In genomic region chr14:101597096-101597715, GRCm38 (mm10) we compare ENCODE assay signal across 22 mouse cellular contexts. TPM values are rescaled to one million over a fixed set of nuclear protein-coding genes. Genes with fewer than 3 reads are reported as not detected.
DNase-seq lines count a peak whose midpoint lies in the region; ATAC-seq lines count a peak whose summit lies in the region.
"Had no signal": no experiment of that assay in that cellular context is flagged by ENCODE, and none has a peak within 500 bp of the region (broad histone marks: within the 10 kb centered on the region; RNA-seq: fewer than 3 reads in every experiment).

No protein-coding gene starts in this region.

- H3K27me3 ChIP-seq in forebrain, embryonic 10.5 days (ENCODE audit: poor library complexity, severe bottlenecking) = no peaks in the 10 kb centered on the region
- no peaks in the 10 kb centered on the region for H3K27me3 ChIP-seq in forebrain, embryonic 14.5 days (replicated peaks; ENCODE audit: control insufficient read depth, insufficient read depth, low read length)
- H3K27me3 ChIP-seq in kidney, embryonic 16.5 days (ENCODE audit: insufficient read depth, low read length) = no peaks in the 10 kb centered on the region
- H3K27me3 ChIP-seq in midbrain, embryonic 12.5 days = no peaks in the 10 kb centered on the region
- no peaks in the 10 kb centered on the region for H3K27me3 ChIP-seq in midbrain, embryonic 10.5 days (ENCODE audit: low read depth, poor library complexity, severe bottlenecking)
- H3K27me3 ChIP-seq: forebrain, embryonic 15.5 days had no signal

- no peak overlapping the region for H3K9ac ChIP-seq in forebrain, embryonic 14.5 days (ENCODE audit: low read length)
- no peak overlapping the region for H3K9ac ChIP-seq in kidney, embryonic 16.5 days (replicated peaks; ENCODE audit: low read length)
- no peak overlapping the region for H3K9ac ChIP-seq in midbrain, embryonic 12.5 days (replicated peaks)
- H3K9ac ChIP-seq: forebrain, embryonic 15.5 days had no signal

- H3K36me3 ChIP-seq in forebrain, embryonic 10.5 days (replicated peaks) = no peaks in the 10 kb centered on the region
- H3K36me3 ChIP-seq in forebrain, embryonic 14.5 days (ENCODE audit: control insufficient read depth, insufficient read depth, low read length) = no peaks in the 10 kb centered on the region
- no peaks in the 10 kb centered on the region for H3K36me3 ChIP-seq in kidney, embryonic 16.5 days (ENCODE audit: insufficient read depth, low read length)
- no peaks in the 10 kb centered on the region for H3K36me3 ChIP-seq in midbrain, embryonic 12.5 days
- no peaks in the 10 kb centered on the region for H3K36me3 ChIP-seq in midbrain, embryonic 10.5 days
- H3K36me3 ChIP-seq: forebrain, embryonic 15.5 days had no signal

- H3K4me3 ChIP-seq in forebrain, embryonic 10.5 days = no peak overlapping the region
- H3K4me3 ChIP-seq in forebrain, embryonic 14.5 days (ENCODE audit: low read depth, low read length) = no peak overlapping the region
- H3K4me3 ChIP-seq in kidney, embryonic 16.5 days (ENCODE audit: low read length) = no peak overlapping the region
- H3K4me3 ChIP-seq in midbrain, embryonic 12.5 days = no peak overlapping the region
- no peak overlapping the region for H3K4me3 ChIP-seq in midbrain, embryonic 10.5 days
- H3K4me3 ChIP-seq: forebrain, embryonic 15.5 days; layer of hippocampus, adult 2 months had no signal

- WGBS in forebrain, embryonic 10.5 days = 89% methylated on average over 13 of the region's 14 CpGs
- 91% methylated on average over 10 of the region's 14 CpGs for WGBS in forebrain, embryonic 14.5 days
- WGBS in kidney, embryonic 16.5 days = 91% methylated on average over 10 of the region's 14 CpGs
- 90% methylated on average over 12 of the region's 14 CpGs for WGBS in midbrain, embryonic 12.5 days
- 87% methylated on average over 14 of the region's 14 CpGs for WGBS in midbrain, embryonic 10.5 days

- H3K4me2 ChIP-seq in forebrain, embryonic 14.5 days (ENCODE audit: low read length) = no peak overlapping the region
- H3K4me2 ChIP-seq in kidney, embryonic 16.5 days (replicated peaks; ENCODE audit: low read depth, low read length) = no peak overlapping the region
- H3K4me2 ChIP-seq in midbrain, embryonic 12.5 days (replicated peaks) = no peak overlapping the region
- H3K4me2 ChIP-seq: forebrain, embryonic 15.5 days had no signal

- no peak for ATAC-seq in forebrain, embryonic 14.5 days
- 0 out of 2 replicates have a peak, but pooled peaks have one; percentile 13 for ATAC-seq in kidney, embryonic 16.5 days (ENCODE audit: low FRiP score, low TSS enrichment)
- peak; percentile 27 for ATAC-seq in midbrain, embryonic 12.5 days (ENCODE audit: low FRiP score, low read depth)
- ATAC-seq: forebrain, embryonic 15.5 days; hindbrain, postnatal 0 days; intestine, postnatal 0 days had no signal

- peak; percentile 13 for DNase-seq in forebrain, embryonic 10.5 days (ENCODE audit: extremely low spot score, low spot score)
- DNase-seq in forebrain, embryonic 14.5 days (ENCODE audit: low spot score) = no peak
- no peak for DNase-seq in kidney, adult 18-20 months
- DNase-seq in midbrain, embryonic 10.5 days (ENCODE audit: low spot score) = no peak
- no peak for DNase-seq in right cerebral cortex, postnatal 25 days
- no peak for DNase-seq in thymus, postnatal 14 days
- DNase-seq: adrenal gland, postnatal 14 days; cerebellum, adult 11-12 months; cerebellum, postnatal 25 days; embryo, embryonic 11 days; gastrocnemius, postnatal 25 days; heart, postnatal 10 days; kidney, postnatal 14 days; lung, adult 2 months; retina, postnatal 1 day; thymus, postnatal 4 days had no signal

- H3K27ac ChIP-seq in forebrain, embryonic 10.5 days = no peak overlapping the region
- no peak overlapping the region for H3K27ac ChIP-seq in forebrain, embryonic 14.5 days (ENCODE audit: low read depth, low read length)
- no peak overlapping the region for H3K27ac ChIP-seq in kidney, embryonic 16.5 days (ENCODE audit: low read length)
- H3K27ac ChIP-seq in midbrain, embryonic 12.5 days (replicated peaks) = no peak overlapping the region
- no peak overlapping the region for H3K27ac ChIP-seq in midbrain, embryonic 10.5 days (replicated peaks)
- H3K27ac ChIP-seq: forebrain, embryonic 15.5 days; hindbrain, postnatal 0 days; layer of hippocampus, adult 2 months had no signal

- H3K4me1 ChIP-seq in forebrain, embryonic 10.5 days = no peaks in the 10 kb centered on the region
- H3K4me1 ChIP-seq in forebrain, embryonic 14.5 days (ENCODE audit: control insufficient read depth, insufficient read depth, low read length) = no peaks in the 10 kb centered on the region
- peaks cover 3% of the 10 kb centered on the region; the same call in 1 of the 2 replicates for H3K4me1 ChIP-seq in kidney, embryonic 16.5 days (ENCODE audit: insufficient read depth, low read length)
- H3K4me1 ChIP-seq in midbrain, embryonic 12.5 days = no peaks in the 10 kb centered on the region
- no peaks in the 10 kb centered on the region for H3K4me1 ChIP-seq in midbrain, embryonic 10.5 days
- H3K4me1 ChIP-seq: forebrain, embryonic 15.5 days had no signal

- no peaks in the 10 kb centered on the region for H3K9me3 ChIP-seq in forebrain, embryonic 10.5 days
- no peaks in the 10 kb centered on the region for H3K9me3 ChIP-seq in forebrain, embryonic 14.5 days (replicated peaks; ENCODE audit: control insufficient read depth, low read length)
- no peaks in the 10 kb centered on the region for H3K9me3 ChIP-seq in kidney, embryonic 16.5 days (ENCODE audit: low read length)
- H3K9me3 ChIP-seq in midbrain, embryonic 12.5 days = no peaks in the 10 kb centered on the region
- H3K9me3 ChIP-seq in midbrain, embryonic 10.5 days (replicated peaks) = no peaks in the 10 kb centered on the region
- H3K9me3 ChIP-seq: forebrain, embryonic 15.5 days had no signal

RNA-seq across cellular contexts. Expression of gene Tbc1d4, which starts 11.8 kb away (rescaled TPM):
- polyA plus RNA-seq in forebrain, embryonic 10.5 days (2016; fragmentation: Nextera tagmentation; extraction: Ambion mirVana) = 5.7 and 5.8 TPM in 2 replicates
- 5.6 and 6.1 TPM in 2 replicates for polyA plus RNA-seq in forebrain, embryonic 14.5 days (2014; fragmentation: Nextera tagmentation; extraction: Ambion mirVana)
- polyA plus RNA-seq in kidney, embryonic 16.5 days (2015; fragmentation: Nextera tagmentation; extraction: Ambion mirVana) = 22.0 and 23.0 TPM in 2 replicates
- 7.2 and 8.5 TPM in 2 replicates for polyA plus RNA-seq in midbrain, embryonic 12.5 days (2016; fragmentation: Nextera tagmentation; extraction: Ambion mirVana)
- 4.8 and 4.9 TPM in 2 replicates for polyA plus RNA-seq in midbrain, embryonic 10.5 days (2016; fragmentation: Nextera tagmentation; extraction: Ambion mirVana)

RNA-seq across cellular contexts. Expression of gene Commd6, which starts 43.3 kb away (rescaled TPM):
- polyA plus RNA-seq in forebrain, embryonic 10.5 days (2016; fragmentation: Nextera tagmentation; extraction: Ambion mirVana) = 109 TPM in 2 replicates
- 81.2 and 85.4 TPM in 2 replicates for polyA plus RNA-seq in forebrain, embryonic 14.5 days (2014; fragmentation: Nextera tagmentation; extraction: Ambion mirVana)
- polyA plus RNA-seq in kidney, embryonic 16.5 days (2015; fragmentation: Nextera tagmentation; extraction: Ambion mirVana) = 94.7 and 97.1 TPM in 2 replicates
- polyA plus RNA-seq in midbrain, embryonic 12.5 days (2016; fragmentation: Nextera tagmentation; extraction: Ambion mirVana) = 99.5 and 115 TPM in 2 replicates
- polyA plus RNA-seq in midbrain, embryonic 10.5 days (2016; fragmentation: Nextera tagmentation; extraction: Ambion mirVana) = 113 TPM in 2 replicates

RNA-seq across cellular contexts. Expression of gene Uchl3, which starts 56.6 kb away (rescaled TPM):
- 200 and 211 TPM in 2 replicates for polyA plus RNA-seq in forebrain, embryonic 10.5 days (2016; fragmentation: Nextera tagmentation; extraction: Ambion mirVana)
- polyA plus RNA-seq in forebrain, embryonic 14.5 days (2014; fragmentation: Nextera tagmentation; extraction: Ambion mirVana) = 260 and 265 TPM in 2 replicates
- polyA plus RNA-seq in kidney, embryonic 16.5 days (2015; fragmentation: Nextera tagmentation; extraction: Ambion mirVana) = 137 and 143 TPM in 2 replicates
- 154 and 167 TPM in 2 replicates for polyA plus RNA-seq in midbrain, embryonic 12.5 days (2016; fragmentation: Nextera tagmentation; extraction: Ambion mirVana)
- polyA plus RNA-seq in midbrain, embryonic 10.5 days (2016; fragmentation: Nextera tagmentation; extraction: Ambion mirVana) = 158 and 170 TPM in 2 replicates
